Mouse (Mus musculus): Measurements from ENCODE around the gene Olfr1412. TPM values are rescaled to one million over a fixed set of nuclear protein-coding genes. Genes with fewer than 3 reads are reported as not detected.

Gene Olfr1412
- polyA plus RNA-seq, 1 experiment = not detected

- H3K27me3 ChIP-seq (replicated peaks; ENCODE audit: control insufficient read depth, insufficient read depth, low read length) = no peaks in the 10 kb centered on the region
- H3K4me1 ChIP-seq (ENCODE audit: control insufficient read depth, insufficient read depth, low read length) = no peaks in the 10 kb centered on the region
- no peak for DNase-seq
- WGBS = 87% methylated on average over 1 of the region's 1 CpGs
- H3K36me3 ChIP-seq (ENCODE audit: control insufficient read depth, insufficient read depth, low read length) = no peaks in the 10 kb centered on the region
- H3K4me3 ChIP-seq (ENCODE audit: insufficient read depth, low read depth, low read length) = no peak within 1 kb of the TSS
- TF ChIP-seq CTCF (conservative IDR thresholded peaks at IDR 0.05; ENCODE audit: insufficient read depth, insufficient read length, low read depth, low read length) (no peak), POLR2A (IDR thresholded peaks at IDR 0.05; ENCODE audit: low read depth, low read length) (no peak)
- no peak within 1 kb of the TSS for H3K27ac ChIP-seq (ENCODE audit: insufficient read depth, low read depth, low read length)
These were observed 19.9 kb downstream of the Olfr1412 start, which contains the start of gene Olfr1410 for GRCm38 (mm10) chr1:92605482-92605881. Olfr1410 (plus strand) TSS chr1:92605782.

- 70% methylated on average over 4 of the region's 4 CpGs for WGBS
- DNase-seq = no peak
- TF ChIP-seq CTCF (conservative IDR thresholded peaks at IDR 0.05; ENCODE audit: insufficient read depth, insufficient read length, low read depth, low read length) (no peak), POLR2A (IDR thresholded peaks at IDR 0.05; ENCODE audit: low read depth, low read length) (no peak)
These were observed 22.1 kb downstream of the Olfr1412 start for GRCm38 (mm10) chr1:92607711-92608110.

GRCm38 (mm10) chr1:92611008-92611407, 25.4 kb downstream of the Olfr1412 start:
- H3K27me3 ChIP-seq (replicated peaks; ENCODE audit: control insufficient read depth, insufficient read depth, low read length) = no peaks in the 10 kb centered on the region
- H3K4me1 ChIP-seq (ENCODE audit: control insufficient read depth, insufficient read depth, low read length) = no peaks in the 10 kb centered on the region
- peak; percentile 47 for DNase-seq
- no peaks in the 10 kb centered on the region for H3K36me3 ChIP-seq (ENCODE audit: control insufficient read depth, insufficient read depth, low read length)
- 3% methylated on average over 5 of the region's 5 CpGs for WGBS
- H3K4me3 ChIP-seq (ENCODE audit: insufficient read depth, low read depth, low read length) = no peak overlapping the region
- H3K27ac ChIP-seq (ENCODE audit: insufficient read depth, low read depth, low read length) = no peak overlapping the region
- peak; percentile 87 for TF ChIP-seq CTCF (conservative IDR thresholded peaks at IDR 0.05; ENCODE audit: insufficient read depth, insufficient read length, low read depth, low read length)
- no peak for TF ChIP-seq POLR2A (IDR thresholded peaks at IDR 0.05; ENCODE audit: low read depth, low read length)

More at GRCm38 (mm10) chr1:92607711-92608110, 22.1 kb downstream of the Olfr1412 start:
- no peak overlapping the region for H3K4me3 ChIP-seq (ENCODE audit: insufficient read depth, low read depth, low read length)
- no peaks in the 10 kb centered on the region for H3K36me3 ChIP-seq (ENCODE audit: control insufficient read depth, insufficient read depth, low read length)
- no peak overlapping the region for H3K27ac ChIP-seq (ENCODE audit: insufficient read depth, low read depth, low read length)
- no peaks in the 10 kb centered on the region for H3K4me1 ChIP-seq (ENCODE audit: control insufficient read depth, insufficient read depth, low read length)
- H3K27me3 ChIP-seq (replicated peaks; ENCODE audit: control insufficient read depth, insufficient read depth, low read length) = no peaks in the 10 kb centered on the region

- TF ChIP-seq CTCF (conservative IDR thresholded peaks at IDR 0.05; ENCODE audit: insufficient read depth, insufficient read length, low read depth, low read length) (no peak), POLR2A (IDR thresholded peaks at IDR 0.05; ENCODE audit: low read depth, low read length) (no peak)
- H3K27ac ChIP-seq (ENCODE audit: insufficient read depth, low read depth, low read length) = no peak overlapping the region
- no peak overlapping the region for H3K4me3 ChIP-seq (ENCODE audit: insufficient read depth, low read depth, low read length)
- DNase-seq = no peak
- no peaks in the 10 kb centered on the region for H3K36me3 ChIP-seq (ENCODE audit: control insufficient read depth, insufficient read depth, low read length)
- WGBS = 41% methylated on average over 4 of the region's 4 CpGs
- H3K27me3 ChIP-seq (replicated peaks; ENCODE audit: control insufficient read depth, insufficient read depth, low read length) = no peaks in the 10 kb centered on the region
- no peaks in the 10 kb centered on the region for H3K4me1 ChIP-seq (ENCODE audit: control insufficient read depth, insufficient read depth, low read length)
These were observed 27.6 kb downstream of the Olfr1412 start for GRCm38 (mm10) chr1:92613175-92613574.

- Histone ChIP-seq H3K4me1 (ENCODE audit: control insufficient read depth, insufficient read depth, low read length) (no peaks in the 10 kb centered on the region), H3K27ac (ENCODE audit: insufficient read depth, low read depth, low read length) (no peak overlapping the region), H3K36me3 (ENCODE audit: control insufficient read depth, insufficient read depth, low read length) (no peaks in the 10 kb centered on the region), H3K4me3 (ENCODE audit: insufficient read depth, low read depth, low read length) (no peak overlapping the region), H3K27me3 (replicated peaks; ENCODE audit: control insufficient read depth, insufficient read depth, low read length) (no peaks in the 10 kb centered on the region)
- peak; percentile 26 for DNase-seq
- WGBS = 2% methylated on average over 1 of the region's 1 CpGs
- TF ChIP-seq CTCF (conservative IDR thresholded peaks at IDR 0.05; ENCODE audit: insufficient read depth, insufficient read length, low read depth, low read length) = no peak; the same call in 1 of the 2 replicates
- no peak for TF ChIP-seq POLR2A (IDR thresholded peaks at IDR 0.05; ENCODE audit: low read depth, low read length)
These were observed 28.9 kb downstream of the Olfr1412 start for GRCm38 (mm10) chr1:92614516-92614915.

GRCm38 (mm10) chr1:92616046-92616445, 30.5 kb downstream of the Olfr1412 start:
- H3K4me1 ChIP-seq (ENCODE audit: control insufficient read depth, insufficient read depth, low read length) = no peaks in the 10 kb centered on the region
- no peak overlapping the region for H3K27ac ChIP-seq (ENCODE audit: insufficient read depth, low read depth, low read length)
- 73% methylated on average over 1 of the region's 1 CpGs for WGBS
- H3K4me3 ChIP-seq (ENCODE audit: insufficient read depth, low read depth, low read length) = no peak overlapping the region
- no peaks in the 10 kb centered on the region for H3K27me3 ChIP-seq (replicated peaks; ENCODE audit: control insufficient read depth, insufficient read depth, low read length)
- H3K36me3 ChIP-seq (ENCODE audit: control insufficient read depth, insufficient read depth, low read length) = no peaks in the 10 kb centered on the region
- no peak for TF ChIP-seq CTCF (conservative IDR thresholded peaks at IDR 0.05; ENCODE audit: insufficient read depth, insufficient read length, low read depth, low read length)
- no peak for TF ChIP-seq POLR2A (IDR thresholded peaks at IDR 0.05; ENCODE audit: low read depth, low read length)
- no peak for DNase-seq

- Histone ChIP-seq H3K4me3 (ENCODE audit: insufficient read depth, low read depth, low read length) (no peak within 1 kb of the TSS), H3K27me3 (replicated peaks; ENCODE audit: control insufficient read depth, insufficient read depth, low read length) (no peaks in the 10 kb centered on the region), H3K27ac (ENCODE audit: insufficient read depth, low read depth, low read length) (no peak within 1 kb of the TSS), H3K36me3 (ENCODE audit: control insufficient read depth, insufficient read depth, low read length) (no peaks in the 10 kb centered on the region), H3K4me1 (ENCODE audit: control insufficient read depth, insufficient read depth, low read length) (no peaks in the 10 kb centered on the region)
- DNase-seq = no peak
- 62% methylated on average over 2 of the region's 2 CpGs for WGBS
- TF ChIP-seq POLR2A (IDR thresholded peaks at IDR 0.05; ENCODE audit: low read depth, low read length) = no peak
- no peak for TF ChIP-seq CTCF (conservative IDR thresholded peaks at IDR 0.05; ENCODE audit: insufficient read depth, insufficient read length, low read depth, low read length)
These were observed 31.9 kb downstream of the Olfr1412 start, which contains the start of gene Olfr12 for GRCm38 (mm10) chr1:92617488-92617887. Olfr12 (plus strand) TSS chr1:92617788.
